Mouse (Mus musculus): ENCODE results near the gene Rps15. TPM values are rescaled to one million over a fixed set of nuclear protein-coding genes. Genes with fewer than 3 reads are reported as not detected.
A peak's percentile ranks its signal among the peaks of the same experiment; 100 is the strongest.

Rps15 gene
- total and polyA plus RNA-seq, 3 experiments = 2,279 to 5,342 (median 2,739) TPM

GRCm38 (mm10) chr10:80279273-80279672 is 13.0 kb upstream of the Rps15 start:
- H3K27me3 ChIP-seq (replicated peaks) = no peaks in the 10 kb centered on the region
- TF ChIP-seq NELFE (IDR thresholded peaks at IDR 0.05; ENCODE audit: low read depth, low read length) (no peak), MAFK (IDR thresholded peaks at IDR 0.05; ENCODE audit: insufficient replicate concordance, low read length) (no peak), ZC3H11A (IDR thresholded peaks at IDR 0.05; ENCODE audit: low read depth, low read length) (no peak), ZNF384 (IDR thresholded peaks at IDR 0.05; ENCODE audit: low read depth, low read length) (no peak), TBP (conservative IDR thresholded peaks at IDR 0.05; ENCODE audit: low read depth, low read length) (no peak), SIN3A (IDR thresholded peaks at IDR 0.05; ENCODE audit: low read length) (no peak), UBTF (IDR thresholded peaks at IDR 0.05; ENCODE audit: low read depth, low read length) (no peak), E2F4 (IDR thresholded peaks at IDR 0.05; ENCODE audit: insufficient replicate concordance, low read depth, low read length) (no peak), JUN (IDR thresholded peaks at IDR 0.05; ENCODE audit: insufficient read depth, low read depth, low read length) (no peak), TCF12 (IDR thresholded peaks at IDR 0.05; ENCODE audit: low read depth, low read length) (no peak), MAX (IDR thresholded peaks at IDR 0.05; ENCODE audit: low read length) (no peak), ETS1 (conservative IDR thresholded peaks at IDR 0.05; ENCODE audit: low read depth, low read length) (no peak), RAD21 (IDR thresholded peaks at IDR 0.05; ENCODE audit: low read depth, low read length) (no peak), USF2 (conservative IDR thresholded peaks at IDR 0.05; ENCODE audit: low read depth, low read length) (no peak), CTCF (conservative IDR thresholded peaks at IDR 0.05 in 1 of 2, IDR thresholded peaks at IDR 0.05 in 1 of 2; ENCODE audit: low read depth in 2 of 2, low read length in 2 of 2) (no peak), SMC3 (IDR thresholded peaks at IDR 0.05; ENCODE audit: low read depth, low read length) (no peak), MXI1 (IDR thresholded peaks at IDR 0.05; ENCODE audit: low read depth, low read length) (no peak), MEF2A (IDR thresholded peaks at IDR 0.05; ENCODE audit: borderline replicate concordance, low read depth, low read length) (no peak), PAX5 (IDR thresholded peaks at IDR 0.05; ENCODE audit: low read length) (no peak)
- H3K36me3 ChIP-seq (replicated peaks in 1 of 2; ENCODE audit: control insufficient read depth in 1 of 2, insufficient read depth in 1 of 2, low read length in 1 of 2) = peaks cover 75 to 94% of the 10 kb centered on the region in 2 experiments
- H3K9ac ChIP-seq (ENCODE audit: insufficient read depth, low read depth) = no peak overlapping the region
- peaks cover 35 to 61% of the 10 kb centered on the region in 2 experiments for H3K4me1 ChIP-seq (ENCODE audit: control insufficient read depth in 1 of 2, insufficient read depth in 2 of 2)
- no peak for DNase-seq (ENCODE audit: extremely low read depth)
- in situ Hi-C loops (cut with MboI; ENCODE audit: low pct_ligation_motif_present, low pct_unique_long_range_greater_than_20kb, low sequenced_read_pairs) = no loop called here
- no peaks in the 10 kb centered on the region for H3K9me3 ChIP-seq (replicated peaks; ENCODE audit: low read length)
- H3K4me3 ChIP-seq (replicated peaks in 1 of 3; ENCODE audit: low read depth in 2 of 3, low read length in 2 of 3, poor library complexity in 1 of 3) = no peak overlapping the region
- dilution Hi-C loops (cut with MboI; ENCODE audit: extremely low pct_ligation_motif_present, extremely low pct_unique_long_range_greater_than_20kb, low sequenced_read_pairs) = no loop called here
- no peak overlapping the region for H3K27ac ChIP-seq (ENCODE audit: insufficient read depth, low read depth)
- peaks cover 7% of the 10 kb centered on the region; the same call in 1 of the 2 replicates for H3K79me2 ChIP-seq (replicated peaks; ENCODE audit: control insufficient read depth, extremely low read depth, insufficient read depth, poor library complexity, severe bottlenecking)
- no peak overlapping the region for H3K4me2 ChIP-seq (ENCODE audit: insufficient read depth, low read depth, poor library complexity, severe bottlenecking)

DNA sequence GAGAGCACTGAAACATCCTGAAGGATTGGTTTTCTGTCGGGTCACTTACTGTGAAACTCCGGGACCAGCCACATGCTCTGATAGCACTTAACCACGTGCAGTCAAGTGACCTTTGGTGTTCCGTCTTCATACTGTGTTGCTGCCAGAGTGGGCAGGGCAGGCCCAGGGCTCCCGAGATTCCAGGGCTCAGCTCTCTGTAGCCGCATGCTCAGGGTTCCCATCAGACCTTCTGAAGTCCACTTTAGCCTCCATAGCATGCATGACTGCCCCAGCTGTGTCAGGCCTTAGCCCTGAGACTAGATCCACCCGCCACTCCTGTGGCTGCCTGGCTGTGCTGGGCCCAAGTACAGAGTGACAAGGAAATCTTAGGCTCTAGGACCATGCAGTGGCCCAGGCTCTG is 10.9 kb upstream of the Rps15 start:
- in situ Hi-C loops (cut with MboI; ENCODE audit: low pct_ligation_motif_present, low pct_unique_long_range_greater_than_20kb, low sequenced_read_pairs) = no loop called here

More for the DNA sequence above, 10.9 kb upstream of the Rps15 start:
- H3K4me3 ChIP-seq (replicated peaks in 1 of 3; ENCODE audit: low read depth in 2 of 3, low read length in 2 of 3, poor library complexity in 1 of 3) = no peak overlapping the region
- H3K9ac ChIP-seq (ENCODE audit: insufficient read depth, low read depth) = peak overlapping the region; percentile 14; the same call in 1 of the 2 replicates
- peaks cover 73 to 94% of the 10 kb centered on the region in 2 experiments for H3K36me3 ChIP-seq (replicated peaks in 1 of 2; ENCODE audit: control insufficient read depth in 1 of 2, insufficient read depth in 1 of 2, low read length in 1 of 2)
- H3K9me3 ChIP-seq (replicated peaks; ENCODE audit: low read length) = no peaks in the 10 kb centered on the region
- peak overlapping the region; percentile 25; the same call in 1 of the 2 replicates for H3K4me2 ChIP-seq (ENCODE audit: insufficient read depth, low read depth, poor library complexity, severe bottlenecking)
- no peaks in the 10 kb centered on the region for H3K27me3 ChIP-seq (replicated peaks)
- TF ChIP-seq TBP (conservative IDR thresholded peaks at IDR 0.05; ENCODE audit: low read depth, low read length) (no peak), NELFE (IDR thresholded peaks at IDR 0.05; ENCODE audit: low read depth, low read length) (no peak), MYC (IDR thresholded peaks at IDR 0.05; ENCODE audit: low read depth, low read length) (0 out of 2 replicates have a peak, but pooled peaks have one; percentile 35)
- H3K79me2 ChIP-seq (replicated peaks; ENCODE audit: control insufficient read depth, extremely low read depth, insufficient read depth, poor library complexity, severe bottlenecking) = no peaks in the 10 kb centered on the region
- dilution Hi-C loops (cut with MboI; ENCODE audit: extremely low pct_ligation_motif_present, extremely low pct_unique_long_range_greater_than_20kb, low sequenced_read_pairs) = no loop called here
- peak overlapping the region; percentile 91 for H3K27ac ChIP-seq (ENCODE audit: insufficient read depth, low read depth)
- peaks cover 53 to 78% of the 10 kb centered on the region in 2 experiments for H3K4me1 ChIP-seq (ENCODE audit: control insufficient read depth in 1 of 2, insufficient read depth in 2 of 2)
- DNase-seq (ENCODE audit: extremely low read depth) = no peak
